Mouse (Mus musculus) colon, adult 2 months (tissue): ENCODE results near the gene Ear2. TPM values are rescaled to one million over a fixed set of nuclear protein-coding genes. Genes with fewer than 3 reads are reported as not detected.

Experiments
- polyA plus RNA-seq: library from polyadenylated mRNA; depleted of rRNA; stranded (reverse); fragments of >200 nt; gene quantifications from 2 replicates; pipeline ENCODE4 v1.2.3, GENCODE M21; 2012; rRNA removed

The Ear2 gene
- 2.3 and 4.2 TPM in 2 replicates for polyA plus RNA-seq

DNA sequence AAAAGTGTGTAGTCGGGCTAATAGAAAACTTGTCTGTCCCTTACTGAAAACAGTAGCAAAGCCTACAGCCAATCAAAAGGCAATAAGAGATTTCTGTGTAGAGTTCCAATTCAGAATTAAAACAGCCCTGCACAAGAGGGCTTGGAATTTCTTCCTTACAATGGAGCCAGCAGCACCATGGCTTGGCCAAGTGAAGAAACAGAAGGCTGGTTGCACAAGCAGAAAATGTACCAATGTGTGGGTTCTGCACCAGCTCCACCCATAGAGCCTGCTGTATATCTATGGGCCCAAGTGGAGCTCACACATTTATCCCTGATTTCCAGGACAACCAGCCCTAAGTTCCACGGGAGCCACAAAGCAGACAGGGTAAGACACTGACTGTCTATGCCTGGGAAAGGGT lies at the start of gene Ear2:
Gene Ear2 (plus strand): TSS at position 301 of the 400 bp plus-strand sequence.

DNA sequence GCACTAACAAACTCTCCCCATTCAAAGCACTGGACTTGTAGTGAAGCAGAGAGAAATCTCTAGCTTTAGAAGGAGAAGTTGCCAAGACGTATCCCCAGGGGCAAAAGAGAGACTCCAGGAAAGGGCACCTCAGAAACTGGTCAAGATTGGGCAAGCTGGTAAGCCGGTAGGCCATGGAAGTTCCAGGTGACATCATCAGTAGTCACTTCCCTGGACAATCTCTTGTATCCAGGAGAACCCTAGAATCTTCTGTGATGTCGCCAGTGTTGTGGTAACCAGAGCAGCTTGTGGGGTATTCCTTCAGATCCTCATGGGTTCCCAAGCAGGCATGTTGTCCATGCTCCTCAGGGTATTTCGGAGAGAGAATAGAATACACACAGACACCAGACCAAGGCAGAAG lies 21.1 kb downstream of the Ear2 start, which contains the start of gene Gm3327:
Gene Gm3327 (plus strand): TSS at position 301 of the 400 bp plus-strand sequence.

Other genes starting within 250 kb of the Ear2 start
- gene Ear1, start 227.1 kb upstream of the Ear2 start, polyA plus RNA-seq, result not detected in 2 replicates
- not detected in 2 replicates for gene Ear10, start 179.1 kb upstream of the Ear2 start, polyA plus RNA-seq
- 0.16 and 0.20 TPM in 2 replicates for gene Gm8113, start 177.3 kb upstream of the Ear2 start, polyA plus RNA-seq
- not detected in 2 replicates for gene Ang5, start 145.6 kb upstream of the Ear2 start, polyA plus RNA-seq
- not detected in 2 replicates for gene Ang6, start 100.4 kb upstream of the Ear2 start, polyA plus RNA-seq
- gene Gm3327, start 21.2 kb downstream of the Ear2 start, polyA plus RNA-seq, result not detected in 2 replicates
- gene Gm8212, start 95.0 kb downstream of the Ear2 start, polyA plus RNA-seq, result not detected in 2 replicates
- gene 4930503E14Rik, start 110.6 kb downstream of the Ear2 start, polyA plus RNA-seq, result not detected in 2 replicates
- not detected in 2 replicates for gene Gm8220, start 182.9 kb downstream of the Ear2 start, polyA plus RNA-seq
- gene Gm5930, start 235.9 kb downstream of the Ear2 start, polyA plus RNA-seq, result not detected in 2 replicates